Mouse (Mus musculus) embryonic facial prominence, embryonic 10.5 days (tissue): ENCODE results near the gene Zdhhc20. TPM values are rescaled to one million over a fixed set of nuclear protein-coding genes. Genes with fewer than 3 reads are reported as not detected.
"Not testable (repeated sequence)": the region's sequence is repeated elsewhere in the genome, so short reads cannot be mapped to it uniquely, and the experiment has no call there.

Experiments
- DNase-seq: peaks from one replicate; pipeline ENCODE4 v3.0.0-alpha.2; 2017; ENCODE audit warnings: low spot score
- H3K27ac ChIP-seq: fragments of 300-500 bp; sonication (generic); replicated peaks from 2 replicates; pipeline ENCODE4 v1.5.1; 2016; ENCODE audit warnings: mild to moderate bottlenecking
- H3K27me3 ChIP-seq: fragments of 300-500 bp; sonication (generic); replicated peaks from 2 replicates; pipeline ENCODE4 v1.6.1; 2016; ENCODE audit warnings: low read depth, mild to moderate bottlenecking; ENCODE audit not compliant: poor library complexity, severe bottlenecking
- H3K36me3 ChIP-seq: fragments of 300-500 bp; sonication (generic); replicated peaks from 2 replicates; pipeline ENCODE4 v1.6.1; 2016; ENCODE audit warnings: mild to moderate bottlenecking, moderate library complexity
- H3K4me1 ChIP-seq: fragments of 300-500 bp; sonication (generic); 2 replicates; pipeline ENCODE4 v1.6.1; 2016
- H3K4me3 ChIP-seq: fragments of 300-500 bp; sonication (generic); 2 replicates; pipeline ENCODE4 v1.5.1; 2016; ENCODE audit warnings: mild to moderate bottlenecking, moderate library complexity
- H3K9me3 ChIP-seq: fragments of 300-500 bp; sonication (generic); 2 replicates; pipeline ENCODE4 v1.6.1; 2016; ENCODE audit warnings: mild to moderate bottlenecking
- WGBS: fragments of 180-500 bp; shearing (Covaris S2); methylation state at CpG from one replicate; pipeline ENCODE4 v1.1.7; 2016; 5-methylcytosine and 5-hydroxymethylcytosine counted together
- polyA plus RNA-seq: library from polyadenylated mRNA; unstranded; fragments of >200 nt; fragmentation: Nextera tagmentation; extraction: Ambion mirVana; gene quantifications from 2 replicates; pipeline ENCODE4 v1.2.1, GENCODE M21; 2016

Gene Zdhhc20
- polyA plus RNA-seq, 1 experiment from 2014 or later, result 52.6 TPM

GRCm38 (mm10) chr14:57911316-57911715 lies 21.2 kb upstream of the Zdhhc20 start:
- 81% methylated on average over 4 of the region's 4 CpGs for WGBS
- peaks cover 15% of the 10 kb centered on the region for H3K36me3 ChIP-seq
- H3K4me1 ChIP-seq, result peaks cover 5% of the 10 kb centered on the region; the same call in 1 of the 2 replicates
- DNase-seq, result no peak
- H3K27me3 ChIP-seq, result no peaks in the 10 kb centered on the region
- no peak overlapping the region for H3K27ac ChIP-seq
- H3K9me3 ChIP-seq, result no peaks in the 10 kb centered on the region
- H3K4me3 ChIP-seq, result no peak overlapping the region

GRCm38 (mm10) chr14:57910501-57911068 lies 20.5 kb upstream of the Zdhhc20 start:
- Histone ChIP-seq H3K4me1 (peaks cover 5% of the 10 kb centered on the region; the same call in 1 of the 2 replicates), H3K4me3 (peak overlapping the region; percentile 49), H3K27me3 (no peaks in the 10 kb centered on the region), H3K9me3 (no peaks in the 10 kb centered on the region), H3K36me3 (peaks cover 9% of the 10 kb centered on the region), H3K27ac (peak overlapping the region; percentile 75)
- DNase-seq, result peak; percentile 87
- WGBS, result 22% methylated on average over 26 of the region's 26 CpGs

- no peak overlapping the region for H3K27ac ChIP-seq
- WGBS, result 80% methylated on average over 5 of the region's 5 CpGs
- no peaks in the 10 kb centered on the region for H3K36me3 ChIP-seq
- DNase-seq, result no peak
- no peaks in the 10 kb centered on the region for H3K27me3 ChIP-seq
- H3K4me1 ChIP-seq, result peaks cover 5% of the 10 kb centered on the region; the same call in 1 of the 2 replicates
- H3K4me3 ChIP-seq, result no peak overlapping the region
- no peaks in the 10 kb centered on the region for H3K9me3 ChIP-seq
Observed at GRCm38 (mm10) chr14:57909297-57909696, 19.2 kb upstream of the Zdhhc20 start.

GRCm38 (mm10) chr14:57908431-57908830 lies 18.4 kb upstream of the Zdhhc20 start:
- Histone ChIP-seq H3K4me1 (peaks cover 5% of the 10 kb centered on the region; the same call in 1 of the 2 replicates), H3K27me3 (no peaks in the 10 kb centered on the region), H3K36me3 (no peaks in the 10 kb centered on the region), H3K4me3 (no peak overlapping the region), H3K27ac (no peak overlapping the region), H3K9me3 (no peaks in the 10 kb centered on the region)
- WGBS, result 69% methylated on average over 2 of the region's 2 CpGs
- DNase-seq, result no peak

- no peak for DNase-seq
- H3K27me3 ChIP-seq, result no peaks in the 10 kb centered on the region
- no peaks in the 10 kb centered on the region for H3K9me3 ChIP-seq
- H3K36me3 ChIP-seq, result no peaks in the 10 kb centered on the region
- 63% methylated on average over 1 of the region's 1 CpGs for WGBS
- H3K4me1 ChIP-seq, result no peaks in the 10 kb centered on the region
- H3K4me3 ChIP-seq, result no peak overlapping the region
- H3K27ac ChIP-seq, result no peak overlapping the region
Observed at GRCm38 (mm10) chr14:57901998-57902397, 11.9 kb upstream of the Zdhhc20 start.

GRCm38 (mm10) chr14:57896882-57897281 lies 6.8 kb upstream of the Zdhhc20 start:
- Histone ChIP-seq H3K36me3 (no peaks in the 10 kb centered on the region), H3K27me3 (no peaks in the 10 kb centered on the region), H3K4me1 (no peaks in the 10 kb centered on the region), H3K27ac (no peak overlapping the region), H3K4me3 (no peak overlapping the region), H3K9me3 (no peaks in the 10 kb centered on the region)
- DNase-seq, result no peak
- 94% methylated on average over 12 of the region's 12 CpGs for whole genome bisulfite sequencing

- not testable (repeated sequence) for H3K4me1 ChIP-seq, H3K27ac ChIP-seq, H3K4me3 ChIP-seq, DNase-seq, H3K27me3 ChIP-seq, H3K36me3 ChIP-seq, H3K9me3 ChIP-seq
- WGBS, result 78% methylated on average over 8 of the region's 8 CpGs
Observed at GRCm38 (mm10) chr14:57896088-57896871, 6.2 kb upstream of the Zdhhc20 start.

GRCm38 (mm10) chr14:57894346-57894745 lies 4.3 kb upstream of the Zdhhc20 start:
- H3K4me3 ChIP-seq, result no peak overlapping the region
- peaks cover 5% of the 10 kb centered on the region; the same call in 1 of the 2 replicates for H3K4me1 ChIP-seq
- 87% methylated on average over 2 of the region's 2 CpGs for WGBS
- H3K27ac ChIP-seq, result no peak overlapping the region
- no peaks in the 10 kb centered on the region for H3K9me3 ChIP-seq
- DNase-seq, result no peak
- no peaks in the 10 kb centered on the region for H3K27me3 ChIP-seq
- H3K36me3 ChIP-seq, result no peaks in the 10 kb centered on the region

GRCm38 (mm10) chr14:57892961-57893360 lies 2.9 kb upstream of the Zdhhc20 start:
- peaks cover 3% of the 10 kb centered on the region; the same call in 1 of the 2 replicates for H3K36me3 ChIP-seq
- WGBS, result 90% methylated on average over 1 of the region's 1 CpGs

GRCm38 (mm10) chr14:57889541-57890010 lies 500 bp downstream of the Zdhhc20 start:
- Histone ChIP-seq H3K4me3 (peak overlapping the region; percentile 98), H3K36me3 (peaks cover 18% of the 10 kb centered on the region), H3K27me3 (no peaks in the 10 kb centered on the region), H3K4me1 (peaks cover 13% of the 10 kb centered on the region), H3K27ac (peak overlapping the region; percentile 96), H3K9me3 (no peaks in the 10 kb centered on the region)
- under 1% methylated on average over 37 of the region's 37 CpGs for WGBS
- DNase-seq, result peak; percentile 72

More at GRCm38 (mm10) chr14:57892961-57893360, 2.9 kb upstream of the Zdhhc20 start:
- H3K27ac ChIP-seq, result no peak overlapping the region
- no peaks in the 10 kb centered on the region for H3K27me3 ChIP-seq
- no peaks in the 10 kb centered on the region for H3K9me3 ChIP-seq
- H3K4me1 ChIP-seq, result peaks cover 11% of the 10 kb centered on the region
- DNase-seq, result no peak
- no peak overlapping the region for H3K4me3 ChIP-seq

GRCm38 (mm10) chr14:57887171-57887570 lies 2.9 kb downstream of the Zdhhc20 start:
- no peak for DNase-seq
- Histone ChIP-seq H3K4me3 (no peak overlapping the region), H3K27me3 (no peaks in the 10 kb centered on the region), H3K9me3 (no peaks in the 10 kb centered on the region), H3K27ac (no peak overlapping the region), H3K4me1 (peaks cover 16% of the 10 kb centered on the region), H3K36me3 (peaks cover 21% of the 10 kb centered on the region)
- 89% methylated on average over 8 of the region's 8 CpGs for WGBS

- no peak overlapping the region for H3K27ac ChIP-seq
- no peaks in the 10 kb centered on the region for H3K27me3 ChIP-seq
- H3K4me1 ChIP-seq, result peaks cover 18% of the 10 kb centered on the region
- 88% methylated on average over 2 of the region's 2 CpGs for WGBS
- DNase-seq, result no peak
- H3K36me3 ChIP-seq, result peaks cover 21% of the 10 kb centered on the region
- H3K4me3 ChIP-seq, result no peak overlapping the region
- no peaks in the 10 kb centered on the region for H3K9me3 ChIP-seq
Observed at GRCm38 (mm10) chr14:57886032-57886431, 4.0 kb downstream of the Zdhhc20 start.

- Histone ChIP-seq H3K36me3 (peaks cover 21% of the 10 kb centered on the region), H3K9me3 (no peaks in the 10 kb centered on the region), H3K27me3 (no peaks in the 10 kb centered on the region), H3K4me1 (peaks cover 10% of the 10 kb centered on the region; the same call in 1 of the 2 replicates), H3K4me3 (no peak overlapping the region), H3K27ac (no peak overlapping the region)
- WGBS, result 89% methylated on average over 3 of the region's 3 CpGs
- no peak for DNase-seq
Observed at GRCm38 (mm10) chr14:57883341-57883740, 6.7 kb downstream of the Zdhhc20 start.
